Mouse (Mus musculus) cortical plate, adult 2 months (tissue): ENCODE data around the gene Wnt7a.

ENCODE experiments used
- CTCF ChIP-seq: fragments of 200-500 bp; IDR thresholded peaks from 2 replicates; pipeline ENCODE4 v1.5.1; 2011; ENCODE audit warnings: mild to moderate bottlenecking, control low read depth, low read length; ENCODE audit not compliant: insufficient read depth; ENCODE audit errors: extremely low read depth
- POLR2A ChIP-seq: fragments of 200-500 bp; IDR thresholded peaks from 2 replicates; pipeline ENCODE4 v1.6.1; 2011; ENCODE audit warnings: mild to moderate bottlenecking, low read length, control low read depth; ENCODE audit not compliant: insufficient read depth; ENCODE audit errors: extremely low read depth

DNA sequence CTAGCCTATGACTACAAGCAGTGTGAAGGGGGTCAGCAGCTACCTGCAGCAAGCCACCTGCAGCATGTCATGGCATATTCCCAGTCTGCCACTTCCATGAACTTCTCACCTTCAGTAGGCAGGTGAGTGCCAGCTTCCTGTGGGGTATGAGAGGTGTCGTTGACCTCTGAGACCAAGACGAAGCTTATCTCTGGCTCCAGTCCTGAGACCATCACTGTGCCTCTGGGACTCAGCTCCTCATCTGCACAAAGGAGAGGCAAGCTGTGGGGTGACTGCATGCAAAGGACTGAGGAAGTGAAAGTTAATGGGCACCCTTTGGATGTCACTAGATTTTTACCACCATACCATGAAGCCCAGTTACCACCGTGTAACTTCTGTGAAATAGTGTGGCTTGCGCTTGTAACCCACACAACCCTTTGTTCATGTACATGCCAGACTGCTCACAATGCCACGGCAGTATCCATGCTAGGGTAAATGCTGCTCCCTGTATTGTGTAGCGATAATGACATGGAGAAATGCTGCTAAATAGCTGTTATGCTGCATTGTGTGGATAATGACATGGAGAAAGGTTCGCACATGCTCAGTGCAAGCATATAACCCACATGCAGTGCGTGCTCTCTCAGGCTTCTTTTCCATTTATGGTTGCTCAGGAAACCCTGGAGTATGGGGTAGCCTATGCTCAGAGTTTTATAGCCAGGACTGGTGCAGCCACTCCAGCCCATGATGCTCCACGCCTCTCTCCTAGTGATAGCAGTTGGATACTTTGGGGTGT is 89.0 kb downstream of the Wnt7a start:
- TF ChIP-seq CTCF (no peak), POLR2A (no peak)
